Mouse (Mus musculus) lung, embryonic 14.5 days (tissue): ENCODE data around the gene Pdgfb. TPM values are rescaled to one million over a fixed set of nuclear protein-coding genes. Genes with fewer than 3 reads are reported as not detected.

Source experiments
- ATAC-seq: fragments of 200-750 bp; cut with Nextera tagmentation; 2 replicates; pipeline ENCODE4 v1.8.0; 2017; ENCODE audit warnings: mild to moderate bottlenecking, moderate TSS enrichment, moderate library complexity; ENCODE audit not compliant: insufficient read depth
- DNase-seq: peaks from one replicate; pipeline ENCODE4 v3.0.0-alpha.2; 2015
- H3K27ac ChIP-seq: fragments of 300-500 bp; sonication (generic); 2 replicates; pipeline ENCODE4 v1.5.1; 2014; ENCODE audit warnings: low read depth, mild to moderate bottlenecking, moderate library complexity
- H3K27me3 ChIP-seq: fragments of 300-500 bp; sonication (generic); 2 replicates; pipeline ENCODE4 v1.6.1; 2014; ENCODE audit warnings: low read length, control low read depth; ENCODE audit not compliant: insufficient read depth
- H3K36me3 ChIP-seq: fragments of 300-500 bp; sonication (generic); 2 replicates; pipeline ENCODE4 v1.6.1; 2014; ENCODE audit warnings: control low read depth; ENCODE audit not compliant: insufficient read depth
- H3K4me1 ChIP-seq: fragments of 300-500 bp; sonication (generic); 2 replicates; pipeline ENCODE4 v1.6.1; 2014; ENCODE audit warnings: antibody characterized with exemption, control low read depth; ENCODE audit not compliant: insufficient read depth
- H3K4me2 ChIP-seq: fragments of 300-500 bp; sonication (generic); 2 replicates; pipeline ENCODE4 v1.6.1; 2014; ENCODE audit warnings: mild to moderate bottlenecking
- H3K4me3 ChIP-seq: fragments of 300-500 bp; sonication (generic); 2 replicates; pipeline ENCODE4 v1.5.1; 2014; ENCODE audit warnings: low read depth, low read length
- H3K9ac ChIP-seq: fragments of 300-500 bp; sonication (generic); 2 replicates; pipeline ENCODE4 v1.6.1; 2014
- H3K9me3 ChIP-seq: fragments of 300-500 bp; sonication (generic); 2 replicates; pipeline ENCODE4 v1.6.1; 2016; ENCODE audit warnings: low read depth, low read length, control low read depth
- CTCF ChIP-seq: IDR thresholded peaks from 2 replicates; pipeline ENCODE4 v1.5.1; 2016; ENCODE audit warnings: antibody characterized with exemption, low read depth
- whole genome bisulfite sequencing: fragments of 180-500 bp; shearing (Covaris S2); extraction: QIAGEN DNeasy Blood & Tissue Kit; methylation state at CpG from one replicate; pipeline ENCODE4 v1.1.7; 2014; 5-methylcytosine and 5-hydroxymethylcytosine counted together
- polyA plus RNA-seq: library from polyadenylated mRNA; unstranded; fragments of >200 nt; fragmentation: Nextera tagmentation; extraction: Ambion mirVana; gene quantifications from 2 replicates; pipeline ENCODE4 v1.2.1, GENCODE M21; 2014

Pdgfb gene
- polyA plus RNA-seq, 1 experiment from 2014 or later: 13.0 TPM

GRCm38 (mm10) chr15:80009421-80010181 lies 5.2 kb downstream of the Pdgfb start:
- ATAC-seq (no peak), DNase-seq (no peak)
- 32% methylated on average over 12 of the region's 12 CpGs for WGBS
- H3K9me3 ChIP-seq: no peaks in the 10 kb centered on the region
- no peak overlapping the region for H3K4me3 ChIP-seq
- no peaks in the 10 kb centered on the region for H3K36me3 ChIP-seq
- H3K4me1 ChIP-seq: peaks cover 4% of the 10 kb centered on the region
- TF ChIP-seq CTCF: no peak
- peaks cover 45% of the 10 kb centered on the region for H3K27me3 ChIP-seq
- H3K27ac ChIP-seq: no peak overlapping the region
- H3K4me2 ChIP-seq: peak overlapping the region; percentile 94; the same call in 1 of the 2 replicates
- no peak overlapping the region for H3K9ac ChIP-seq

GRCm38 (mm10) chr15:80008461-80008860 lies 6.3 kb downstream of the Pdgfb start:
- TF ChIP-seq CTCF: no peak
- H3K27me3 ChIP-seq: peaks cover 33% of the 10 kb centered on the region
- no peak overlapping the region for H3K4me2 ChIP-seq
- no peak overlapping the region for H3K27ac ChIP-seq
- no peaks in the 10 kb centered on the region for H3K36me3 ChIP-seq
- H3K4me3 ChIP-seq: no peak overlapping the region
- 82% methylated on average over 6 of the region's 6 CpGs for WGBS
- no peak for DNase-seq
- ATAC-seq: no peak
- H3K9ac ChIP-seq: no peak overlapping the region
- peaks cover 3% of the 10 kb centered on the region for H3K4me1 ChIP-seq
- H3K9me3 ChIP-seq: no peaks in the 10 kb centered on the region

GRCm38 (mm10) chr15:80006156-80006555 lies 8.6 kb downstream of the Pdgfb start:
- ATAC-seq: no peak
- H3K9ac ChIP-seq: no peak overlapping the region
- peaks cover 3% of the 10 kb centered on the region for H3K4me1 ChIP-seq
- H3K36me3 ChIP-seq: 0 out of 2 replicates have a peak, but pooled peaks cover 2% of the 10 kb centered on the region
- H3K4me3 ChIP-seq: no peak overlapping the region
- WGBS: 44% methylated on average over 7 of the region's 7 CpGs
- peak overlapping the region; percentile 60; the same call in 1 of the 2 replicates for H3K27ac ChIP-seq
- no peak for TF ChIP-seq CTCF
- DNase-seq: no peak
- H3K27me3 ChIP-seq: peaks cover 10% of the 10 kb centered on the region; the same call in 1 of the 2 replicates
- H3K9me3 ChIP-seq: no peaks in the 10 kb centered on the region
- peak overlapping the region; percentile 23; the same call in 1 of the 2 replicates for H3K4me2 ChIP-seq

GRCm38 (mm10) chr15:80005436-80005835 lies 9.3 kb downstream of the Pdgfb start:
- WGBS: 58% methylated on average over 10 of the region's 10 CpGs
- peak overlapping the region; percentile 10; the same call in 1 of the 2 replicates for H3K4me2 ChIP-seq
- H3K9ac ChIP-seq: no peak overlapping the region

GRCm38 (mm10) chr15:80004644-80005340 lies 10.0 kb downstream of the Pdgfb start:
- Histone ChIP-seq H3K9ac (no peak overlapping the region), H3K27ac (peak overlapping the region; percentile 67), H3K4me2 (no peak overlapping the region), H3K27me3 (no peaks in the 10 kb centered on the region), H3K4me1 (peaks cover 3% of the 10 kb centered on the region), H3K9me3 (no peaks in the 10 kb centered on the region), H3K36me3 (0 out of 2 replicates have a peak, but pooled peaks cover 2% of the 10 kb centered on the region), H3K4me3 (no peak overlapping the region)
- 48% methylated on average over 14 of the region's 14 CpGs for WGBS
- DNase-seq (peak; percentile 59), ATAC-seq (peak; percentile 54)
- TF ChIP-seq CTCF: no peak

More at GRCm38 (mm10) chr15:80005436-80005835, 9.3 kb downstream of the Pdgfb start:
- Histone ChIP-seq H3K4me3 (no peak overlapping the region), H3K27me3 (peaks cover 3% of the 10 kb centered on the region; the same call in 1 of the 2 replicates), H3K36me3 (0 out of 2 replicates have a peak, but pooled peaks cover 2% of the 10 kb centered on the region), H3K4me1 (peaks cover 3% of the 10 kb centered on the region), H3K27ac (peak overlapping the region; percentile 67), H3K9me3 (no peaks in the 10 kb centered on the region)
- peak; percentile 30 for DNase-seq
- peak; percentile 34 for TF ChIP-seq CTCF
- ATAC-seq: no peak

GRCm38 (mm10) chr15:80003581-80003980 lies 11.2 kb downstream of the Pdgfb start:
- Histone ChIP-seq H3K4me1 (peaks cover 3% of the 10 kb centered on the region), H3K36me3 (0 out of 2 replicates have a peak, but pooled peaks cover 2% of the 10 kb centered on the region), H3K9me3 (no peaks in the 10 kb centered on the region), H3K27me3 (no peaks in the 10 kb centered on the region), H3K4me2 (no peak overlapping the region), H3K4me3 (no peak overlapping the region), H3K9ac (no peak overlapping the region), H3K27ac (no peak overlapping the region)
- no peak for TF ChIP-seq CTCF
- ATAC-seq: no peak
- 29% methylated on average over 2 of the region's 2 CpGs for WGBS
- DNase-seq: no peak

- TF ChIP-seq CTCF: no peak
- Histone ChIP-seq H3K27me3 (no peaks in the 10 kb centered on the region), H3K4me3 (no peak overlapping the region), H3K9ac (no peak overlapping the region), H3K36me3 (0 out of 2 replicates have a peak, but pooled peaks cover 6% of the 10 kb centered on the region), H3K9me3 (no peaks in the 10 kb centered on the region), H3K4me2 (no peak overlapping the region), H3K27ac (no peak overlapping the region), H3K4me1 (peaks cover 3% of the 10 kb centered on the region)
- ATAC-seq: no peak
- DNase-seq: no peak
- WGBS: 81% methylated on average over 23 of the region's 23 CpGs
These were observed 13.2 kb downstream of the Pdgfb start for GRCm38 (mm10) chr15:80001601-80002000.
